Mouse (Mus musculus): Measurements from ENCODE around the gene Rerg.

The Rerg gene

DNA sequence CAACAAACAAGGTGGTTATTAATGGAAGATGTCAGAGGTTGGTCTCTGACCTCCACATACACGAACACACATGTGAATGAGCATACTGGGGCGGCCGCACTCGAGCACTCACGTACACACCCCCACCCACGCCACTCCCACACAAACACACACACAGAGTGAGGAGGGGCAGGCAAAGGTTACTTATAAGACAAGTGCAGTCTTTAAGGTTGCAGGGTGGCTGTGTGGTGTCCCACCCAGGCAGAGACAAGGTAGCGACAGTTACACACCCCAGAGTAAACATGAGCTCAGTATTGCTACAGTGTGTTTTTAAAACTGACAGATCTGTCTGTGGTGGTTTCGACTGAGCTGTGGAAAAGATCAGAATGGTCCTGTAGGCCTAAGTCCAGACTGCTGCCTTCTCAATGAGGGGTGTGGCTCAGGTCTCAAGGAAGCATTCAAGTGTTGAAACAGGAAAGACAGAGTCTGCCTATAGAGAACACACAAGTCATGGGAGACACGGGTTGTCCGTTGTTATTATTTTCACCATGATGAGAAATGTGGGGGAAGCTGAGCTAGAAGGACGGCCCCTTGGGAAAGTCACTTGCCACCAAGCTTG lies 8.7 kb downstream of the Rerg start:
- no peak for DNase-seq

DNA sequence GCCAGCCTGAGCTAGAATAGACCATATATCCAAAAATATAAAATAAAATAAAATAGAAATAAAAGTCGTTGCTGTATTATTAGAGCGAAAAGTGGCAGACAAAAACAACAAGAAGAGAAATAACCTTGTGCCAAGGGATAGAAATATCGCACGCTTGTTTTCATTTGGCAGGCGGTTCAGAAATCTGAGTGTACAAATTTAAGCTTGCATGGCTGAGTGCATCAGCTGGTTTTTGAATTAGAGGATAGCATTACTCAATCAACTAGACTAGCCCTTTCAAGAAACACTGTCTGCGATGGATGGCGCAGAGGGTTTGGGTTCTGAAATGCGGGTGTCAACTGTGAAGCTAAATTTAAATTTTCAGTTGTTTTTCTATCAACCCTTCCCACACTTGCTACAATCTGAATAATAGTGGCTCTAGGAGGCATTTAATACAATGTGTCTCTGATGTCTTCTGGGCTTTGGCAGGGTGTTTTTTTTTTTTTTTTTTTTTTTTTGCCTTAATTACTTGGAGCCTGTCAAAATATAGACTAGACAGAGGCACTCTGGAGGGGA lies 10.8 kb downstream of the Rerg start:
- DNase-seq = no peak

DNA sequence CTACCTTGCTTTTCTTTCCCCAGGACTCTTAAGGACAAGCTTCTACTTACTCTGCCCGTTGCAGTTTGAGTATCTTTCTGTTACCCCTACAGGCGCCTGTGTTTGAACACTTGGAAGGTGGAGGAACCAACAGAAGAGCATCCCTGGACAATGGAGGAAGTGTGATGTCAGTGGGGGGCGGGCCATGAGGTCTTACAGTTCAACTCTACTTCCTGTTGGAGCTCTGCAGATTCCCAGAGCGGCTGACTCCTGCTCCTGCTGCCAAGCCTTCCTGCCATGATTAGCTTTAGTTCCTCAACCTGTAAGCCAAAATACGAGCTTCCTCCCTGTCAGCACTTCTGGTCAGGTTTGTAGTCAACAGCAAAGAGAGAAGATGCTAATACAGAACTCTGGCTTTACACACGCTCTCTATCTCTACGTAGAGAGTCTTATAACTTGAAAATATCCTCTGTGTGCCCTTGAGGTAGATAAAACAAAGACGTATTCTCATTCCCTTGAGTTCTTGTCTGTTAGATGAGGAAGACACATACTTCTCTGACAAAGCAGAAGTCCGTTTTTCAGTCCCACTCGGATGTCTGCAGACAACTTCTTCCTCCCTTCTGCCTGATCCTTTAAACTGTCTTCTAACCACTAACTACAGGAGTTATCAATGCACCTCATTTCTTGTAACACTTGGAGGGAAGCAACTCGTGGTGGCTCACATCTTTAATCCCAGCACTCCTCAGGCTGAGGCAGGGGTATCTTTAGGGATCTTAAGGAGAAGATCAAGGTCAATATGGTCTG lies 13.7 kb downstream of the Rerg start:
- DNase-seq = no peak

DNA sequence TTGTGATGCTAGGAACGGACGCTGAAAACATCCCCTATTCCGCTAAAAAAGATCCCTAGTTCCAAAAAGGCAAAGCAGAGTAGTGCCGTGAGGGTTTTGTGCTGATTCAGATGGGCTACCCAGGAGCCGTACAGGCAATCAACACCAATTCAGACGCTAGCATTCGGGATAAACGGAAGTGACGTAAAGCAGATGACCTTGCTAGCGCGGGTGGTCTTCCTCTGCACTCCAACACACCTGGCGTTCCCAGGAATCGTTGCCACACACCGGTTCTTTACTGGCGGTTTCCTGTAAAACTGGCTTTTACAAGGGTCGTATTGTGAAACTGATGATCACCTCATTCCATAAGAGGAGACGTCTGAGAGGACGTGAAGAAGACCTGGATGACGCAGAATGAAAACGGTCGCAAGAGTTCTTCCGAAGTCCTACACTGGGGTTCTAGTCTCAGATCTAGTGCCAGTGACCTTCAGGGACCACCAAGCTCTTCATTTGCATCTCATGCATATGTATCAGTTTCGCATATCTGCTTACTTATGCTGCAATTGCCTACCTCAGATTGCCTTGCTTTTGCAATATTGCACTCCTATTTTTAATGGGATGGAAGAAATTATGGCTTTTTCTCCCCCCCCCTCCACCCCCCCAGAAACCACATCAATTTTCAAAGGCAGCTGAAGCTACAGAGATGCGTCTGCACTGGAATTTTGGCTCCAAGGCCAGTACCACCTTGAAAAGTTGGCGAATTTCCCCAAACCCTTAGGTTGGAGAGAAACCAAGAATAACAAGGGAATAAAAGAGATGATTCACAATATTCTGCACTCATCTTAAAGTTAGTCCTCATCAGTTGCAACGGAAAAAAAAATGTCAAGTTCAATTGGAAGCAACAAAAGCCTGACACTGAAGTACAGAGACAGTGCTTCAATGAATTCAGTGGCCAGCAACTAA lies 14.8 kb downstream of the Rerg start:
- DNase-seq = no peak

DNA sequence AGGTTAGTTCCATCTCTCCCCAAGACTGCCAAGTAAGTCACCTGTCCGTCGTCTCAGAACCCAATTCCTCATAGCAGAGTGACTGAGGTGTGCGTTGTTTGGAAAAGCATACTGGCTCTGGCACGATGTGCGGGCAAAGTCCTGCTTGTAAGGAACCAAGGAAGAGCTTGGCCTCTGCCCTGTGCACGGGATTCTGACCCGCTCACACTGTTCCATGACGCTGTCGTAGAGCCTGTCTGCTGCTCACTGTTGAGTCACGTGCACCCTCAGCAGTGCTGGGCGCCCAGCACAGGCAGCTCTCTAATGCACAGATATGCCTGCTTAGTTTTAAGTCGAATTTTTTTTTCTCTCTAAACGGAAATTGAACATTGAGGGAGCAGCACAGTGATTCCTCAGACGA lies 17.3 kb downstream of the Rerg start:
- DNase-seq = peak; percentile 38

DNA sequence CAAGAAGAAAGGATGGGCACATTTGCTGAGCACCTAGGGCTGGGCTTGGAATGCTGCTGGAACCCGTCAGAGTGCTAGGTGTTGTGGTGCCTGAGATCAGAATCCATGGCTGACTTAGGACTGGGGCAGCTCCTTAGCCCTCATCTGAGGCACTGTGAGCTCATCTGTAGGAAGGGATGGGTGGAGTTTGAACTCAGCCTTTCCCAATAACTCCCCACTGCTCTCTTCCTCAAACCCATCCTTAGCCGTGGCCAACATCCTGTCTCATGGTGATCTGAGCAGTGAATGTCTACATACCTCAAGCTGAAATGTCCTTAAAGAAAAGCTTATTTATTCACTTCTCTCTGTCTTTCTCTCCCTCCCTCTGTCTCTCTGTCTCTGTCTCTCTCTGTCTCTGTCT lies 19.3 kb downstream of the Rerg start:
- DNase-seq = no peak

DNA sequence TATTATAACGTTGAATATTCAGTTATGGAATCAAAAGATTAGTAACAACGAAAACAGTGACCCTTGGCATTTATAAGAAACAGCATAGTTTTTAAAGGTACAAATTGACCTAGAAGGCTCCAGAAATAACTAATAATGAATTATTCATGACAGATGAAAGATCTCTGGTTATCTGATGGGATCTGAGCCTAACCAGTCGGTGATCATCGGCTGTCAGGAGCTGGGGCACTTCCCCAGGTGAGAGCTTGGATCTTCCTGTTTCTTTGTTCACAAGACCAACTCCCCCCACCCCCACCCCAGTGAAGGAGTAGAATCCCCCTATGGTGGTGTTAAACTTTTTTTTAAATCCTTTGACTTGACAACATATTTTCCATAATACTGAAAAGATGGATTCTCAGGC lies 20.5 kb downstream of the Rerg start:
- DNase-seq = no peak

DNA sequence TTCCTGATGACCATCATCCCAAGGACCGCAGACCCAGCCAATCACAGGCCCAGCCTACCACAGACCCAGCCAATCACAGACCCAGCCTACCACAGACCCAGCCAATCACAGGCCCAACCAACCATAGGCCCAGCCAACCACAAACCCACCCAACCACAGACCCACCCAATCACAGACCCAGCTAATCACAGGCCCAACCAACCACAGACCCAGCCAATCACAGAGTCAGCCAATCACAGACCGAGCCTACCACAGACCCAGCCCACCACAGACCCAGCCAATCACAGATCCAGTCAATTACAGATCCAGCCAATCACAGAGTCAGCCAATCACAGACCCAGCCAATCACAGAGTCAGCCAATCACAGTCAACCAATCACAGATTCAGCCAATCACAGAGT lies 23.4 kb downstream of the Rerg start:
- no peak for DNase-seq

DNA sequence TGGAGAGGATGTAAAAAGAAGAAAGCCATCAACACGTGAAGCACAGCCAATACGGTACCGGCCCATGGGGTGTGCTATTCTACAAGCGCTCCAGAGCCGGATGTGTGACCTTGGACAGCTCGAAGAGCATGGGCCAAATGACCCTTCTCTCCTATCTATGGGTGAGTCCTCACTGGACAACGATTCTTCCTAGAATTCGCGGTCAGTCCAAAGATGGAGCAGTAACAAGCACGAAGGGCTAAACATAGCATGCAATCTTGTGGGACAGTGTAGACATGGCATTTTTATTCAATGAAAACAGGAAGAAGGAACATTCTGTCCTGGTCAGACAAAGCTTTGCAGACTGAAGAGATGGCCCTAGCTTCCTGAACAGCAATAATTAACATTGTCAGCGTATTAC lies 24.7 kb downstream of the Rerg start:
- no peak for DNase-seq

DNA sequence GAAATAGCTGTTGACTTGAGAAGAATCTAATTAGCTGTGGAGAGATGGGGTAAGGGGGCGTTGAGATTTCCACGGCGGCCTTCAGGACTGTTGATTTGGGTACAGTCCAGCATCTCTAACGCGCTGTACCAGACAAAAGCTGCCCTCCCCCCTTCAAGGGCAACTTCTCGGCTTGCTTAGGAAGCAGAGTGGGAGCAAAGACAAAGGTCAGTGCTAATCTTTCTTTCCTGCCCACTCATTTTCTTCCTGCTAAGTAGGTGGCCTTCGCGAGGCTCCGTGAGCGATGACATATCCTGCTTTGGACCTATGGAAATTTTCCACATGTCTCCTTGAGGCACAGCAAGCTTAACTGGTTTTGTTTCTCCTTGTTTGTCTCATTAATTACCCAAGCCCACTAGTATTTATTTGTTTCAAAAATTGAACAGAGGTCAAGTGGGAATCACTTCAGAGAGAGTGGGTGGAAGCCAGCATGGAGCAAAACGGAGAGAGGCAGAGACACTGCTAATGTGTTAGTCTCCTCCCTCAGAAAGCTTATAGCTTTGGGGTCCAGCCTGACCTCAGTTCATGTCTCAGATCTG lies 25.2 kb downstream of the Rerg start:
- no peak for DNase-seq

DNA sequence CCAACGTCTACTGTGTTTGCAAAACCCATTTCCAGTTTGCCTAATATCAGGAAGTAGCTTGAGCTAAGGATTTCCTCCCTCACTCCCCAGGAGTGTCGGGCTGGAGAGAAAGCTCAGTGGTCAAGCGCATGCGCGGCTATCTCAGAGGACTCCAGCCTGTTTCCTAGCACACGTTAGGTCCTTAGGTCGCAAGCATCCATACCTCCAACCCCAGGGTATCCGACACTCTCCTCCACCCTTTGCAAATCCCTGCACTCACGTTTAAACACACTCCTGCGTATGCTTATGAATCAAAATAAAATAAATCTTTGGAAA lies 25.8 kb downstream of the Rerg start:
- no peak for DNase-seq

DNA sequence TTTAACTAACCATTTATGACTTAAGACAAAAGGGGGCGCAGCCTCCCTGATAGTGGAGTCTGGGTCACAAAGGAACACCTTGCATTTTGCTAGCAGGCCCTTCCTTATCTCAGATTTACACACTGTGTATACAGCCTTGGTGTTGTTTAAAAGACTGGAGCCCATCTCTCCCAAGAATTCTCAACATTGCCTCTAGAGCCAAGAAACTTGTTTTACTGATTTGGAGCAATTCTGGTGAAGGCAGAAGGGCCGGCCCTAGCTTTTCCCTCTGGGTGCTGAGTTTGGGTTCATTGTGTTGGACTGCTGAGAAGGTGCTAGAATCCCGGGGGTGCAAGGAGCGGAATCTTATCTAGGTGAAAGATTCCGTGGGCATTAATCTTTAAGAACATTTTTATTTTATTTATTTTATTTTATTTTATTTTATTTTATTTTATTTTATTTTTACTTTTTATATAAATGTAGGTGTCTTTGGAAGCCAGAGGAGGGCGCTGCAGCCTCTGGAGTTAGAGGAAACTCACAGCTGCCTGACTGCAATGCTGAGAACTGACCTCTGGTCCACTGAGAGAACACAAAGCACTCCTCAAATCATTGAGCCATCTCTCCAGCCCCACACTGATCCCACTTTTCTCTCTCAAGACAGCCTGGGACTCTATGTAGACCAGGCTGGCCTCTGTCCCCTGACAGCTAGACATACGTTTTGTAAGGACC lies 26.3 kb downstream of the Rerg start:
- DNase-seq = no peak

DNA sequence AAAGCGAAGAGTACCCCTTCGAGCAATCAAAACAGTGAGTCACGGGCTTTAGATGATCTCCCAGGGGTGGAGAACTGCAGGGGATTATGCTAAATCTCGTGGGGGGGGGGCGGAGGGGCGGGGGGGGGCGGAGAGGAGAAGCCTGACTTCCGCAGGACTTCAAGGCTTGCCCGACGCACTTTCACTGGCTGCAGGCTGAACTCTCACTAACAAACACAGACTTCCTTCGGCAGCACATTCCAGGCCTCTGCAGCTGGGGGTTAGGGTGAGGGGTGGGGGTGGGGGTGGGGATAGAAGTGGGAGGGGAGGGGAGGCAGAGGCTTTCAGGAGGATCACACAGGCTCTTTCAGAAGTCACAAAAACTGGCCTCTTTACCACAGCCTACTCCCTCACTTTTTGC lies 27.5 kb downstream of the Rerg start:
- no peak for DNase-seq

DNA sequence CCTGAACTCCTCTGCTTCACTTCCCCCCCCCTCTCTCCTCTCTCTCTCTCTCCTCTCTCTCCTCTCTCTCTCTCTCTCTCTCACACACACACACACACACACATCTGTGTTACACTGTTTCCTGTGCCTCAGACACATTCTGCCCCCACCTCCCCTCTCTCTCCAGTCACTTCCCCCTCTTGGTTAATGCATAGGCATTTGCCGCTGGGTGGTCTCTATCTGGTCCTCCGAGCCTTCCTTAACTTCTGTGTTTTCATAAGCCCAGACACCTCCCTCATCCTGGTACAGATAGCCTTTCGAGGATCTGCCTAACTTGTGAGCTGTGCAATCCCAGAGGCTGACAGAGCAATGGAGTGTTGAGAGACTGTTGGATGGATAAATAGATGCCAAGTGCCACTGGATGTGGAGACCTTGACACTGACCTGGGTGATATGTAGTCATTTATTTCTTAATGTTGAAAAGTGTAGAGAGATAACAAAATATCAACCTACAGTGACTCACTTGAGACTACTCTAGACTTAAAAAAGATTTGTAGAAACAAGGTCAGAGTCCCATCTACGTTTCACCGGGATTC lies 29.0 kb downstream of the Rerg start:
- no peak for DNase-seq

DNA sequence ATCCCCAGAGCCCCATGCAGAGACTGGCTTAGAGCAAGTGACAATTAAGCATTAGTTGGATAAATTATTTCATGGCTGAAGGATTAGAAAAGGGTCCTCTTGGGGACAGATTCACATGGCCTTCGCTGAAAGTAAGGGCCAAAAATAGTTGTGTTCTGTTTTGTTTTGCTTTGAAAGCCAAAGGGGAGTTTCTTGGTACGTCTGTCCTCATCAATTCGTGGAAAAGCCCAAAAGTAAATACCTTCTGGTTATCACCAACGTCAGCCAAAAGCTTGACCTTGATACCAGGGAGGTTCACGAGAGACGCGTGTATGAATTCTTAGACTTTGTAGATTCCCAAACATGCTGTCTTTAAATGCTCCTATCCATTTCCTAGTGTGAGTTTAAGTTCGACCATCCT lies 31.5 kb downstream of the Rerg start:
- no peak for DNase-seq

DNA sequence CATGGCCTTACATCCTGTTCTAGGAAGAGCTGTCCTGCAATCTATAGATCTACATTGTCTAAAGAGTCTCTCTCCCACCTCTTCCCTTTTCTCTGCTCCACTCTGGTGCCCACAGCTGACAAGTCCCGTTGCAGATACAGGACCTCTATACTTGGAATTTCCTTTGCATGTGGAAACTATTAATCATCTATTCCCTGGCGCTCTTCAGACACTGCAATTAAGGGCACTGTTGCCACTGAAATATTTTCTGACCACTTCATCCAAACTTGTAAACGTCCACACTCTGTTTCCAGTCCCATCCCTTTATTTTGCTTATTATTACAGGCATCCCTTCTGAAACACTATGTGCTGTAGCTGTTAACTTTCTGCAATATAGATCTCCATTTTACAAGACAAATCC lies 31.9 kb downstream of the Rerg start:
- DNase-seq = no peak

DNA sequence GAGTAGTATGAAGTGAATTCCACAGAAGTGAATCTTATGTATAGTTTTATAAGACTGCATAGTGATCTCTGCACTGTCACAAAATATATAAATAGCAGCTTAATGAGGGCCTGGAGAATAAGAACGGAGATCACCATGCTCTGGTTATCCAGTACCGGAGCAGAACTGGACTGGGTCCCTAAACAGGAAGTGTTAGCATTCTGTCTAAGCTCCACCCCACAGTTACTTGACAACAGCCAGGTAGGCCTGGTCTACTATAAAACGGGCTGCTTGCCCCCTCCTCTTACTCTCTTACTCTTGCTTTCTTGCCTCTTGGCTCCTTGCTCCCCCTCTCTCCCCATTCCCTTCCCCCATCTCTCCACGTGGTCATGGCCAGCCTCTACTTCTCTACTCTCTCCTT lies 33.9 kb downstream of the Rerg start:
- DNase-seq = no peak

DNA sequence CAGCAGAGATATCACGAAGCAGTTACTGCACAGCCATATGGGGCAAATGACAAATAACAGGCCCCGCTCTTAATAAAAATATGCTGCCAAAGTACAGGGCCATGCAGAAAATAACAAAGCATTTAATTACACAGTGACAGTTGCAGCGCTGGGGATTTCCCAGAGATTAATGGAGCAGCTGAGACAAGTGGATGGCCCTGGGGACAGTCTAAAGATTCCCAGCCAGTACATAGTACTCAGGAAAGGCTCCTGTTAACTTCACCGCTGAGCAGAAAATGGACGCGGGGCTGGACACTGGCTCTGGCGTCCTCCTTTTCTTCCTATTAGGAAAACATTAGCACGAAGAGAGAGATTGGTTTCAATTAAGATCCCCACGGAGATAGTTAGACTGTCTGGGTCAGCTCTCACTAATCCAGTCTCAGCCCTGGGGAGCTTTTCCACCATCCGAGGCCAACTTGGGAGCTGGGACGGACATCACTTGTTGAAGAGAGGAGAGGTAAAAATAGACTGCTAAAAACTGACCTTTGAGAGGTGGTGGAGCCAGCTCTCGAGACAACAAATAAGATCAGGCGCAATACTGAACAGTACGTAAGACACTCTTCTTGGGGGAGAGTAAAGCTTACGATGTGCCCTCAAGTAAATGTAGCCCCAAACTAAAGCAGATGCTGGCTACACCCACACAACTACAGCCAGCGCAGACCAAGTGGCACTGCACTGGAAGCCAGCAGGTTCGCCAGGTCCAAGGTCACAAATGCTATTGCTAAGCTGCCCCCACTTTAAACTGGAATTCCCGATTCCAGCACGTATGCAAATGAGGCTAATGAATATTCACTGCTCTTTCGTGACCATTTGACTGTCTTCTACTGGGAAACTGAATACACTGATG lies 34.5 kb downstream of the Rerg start:
- DNase-seq = no peak

DNA sequence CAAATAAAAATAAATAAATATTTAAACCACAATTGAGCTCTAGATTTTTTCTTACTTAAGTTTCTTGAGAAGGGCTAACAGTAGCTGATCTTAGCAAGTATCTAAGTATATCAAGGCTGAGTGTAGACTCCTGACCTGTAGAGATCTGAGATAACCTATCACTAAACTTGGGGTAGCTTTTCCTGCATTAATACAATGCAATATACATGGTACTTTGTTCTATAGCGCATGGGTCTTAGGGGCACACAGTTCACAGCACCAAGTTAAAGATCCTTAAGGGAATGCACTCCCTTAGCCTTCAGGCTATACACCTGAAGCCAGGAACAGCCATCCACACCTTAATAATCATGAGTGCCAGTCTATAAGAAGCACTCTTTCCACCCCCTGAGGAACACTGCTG lies 38.5 kb downstream of the Rerg start:
- no peak for DNase-seq

DNA sequence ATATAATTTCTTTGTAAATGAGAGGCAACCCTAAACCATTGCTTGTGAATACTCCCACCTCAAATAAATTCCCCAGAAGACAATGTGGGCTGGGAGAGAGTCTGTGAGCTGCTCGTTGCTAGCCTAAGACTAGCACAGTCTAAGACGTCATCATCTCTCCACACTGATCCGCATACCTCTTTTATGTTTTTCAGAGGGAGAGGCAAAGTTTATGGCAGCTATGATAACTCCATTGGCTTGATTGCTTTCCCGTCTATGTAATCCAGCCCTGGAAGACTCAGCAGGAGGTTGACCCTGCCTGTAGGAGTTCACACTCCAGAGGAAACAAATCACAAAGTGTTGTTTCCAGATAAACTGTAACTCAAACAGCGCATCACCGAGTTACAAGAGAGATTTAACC lies 38.9 kb downstream of the Rerg start:
- DNase-seq = no peak

DNA sequence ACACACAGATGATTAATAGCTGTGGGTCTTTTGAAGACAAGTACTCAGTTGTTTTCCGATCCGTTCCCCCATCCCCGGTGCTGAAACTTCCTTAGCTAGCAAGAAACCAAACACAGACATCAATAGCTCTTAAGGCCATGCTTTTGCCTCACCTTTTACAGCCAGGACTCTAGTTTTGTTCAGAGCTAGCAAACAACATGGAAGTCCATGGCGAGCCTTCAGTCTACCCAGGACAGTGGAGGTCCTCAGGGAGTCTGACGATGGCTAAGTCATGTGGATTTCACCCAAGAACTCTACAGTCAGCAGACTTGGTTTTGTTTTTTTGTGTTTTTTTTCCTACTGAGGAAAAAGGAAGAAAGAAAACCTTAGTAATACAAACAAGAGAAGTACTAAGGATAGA lies 43.4 kb downstream of the Rerg start:
- no peak for DNase-seq

Measured in kidney, adult 18-20 months (tissue).